Mouse (Mus musculus): ENCODE data around the gene Picalm.

DNA sequence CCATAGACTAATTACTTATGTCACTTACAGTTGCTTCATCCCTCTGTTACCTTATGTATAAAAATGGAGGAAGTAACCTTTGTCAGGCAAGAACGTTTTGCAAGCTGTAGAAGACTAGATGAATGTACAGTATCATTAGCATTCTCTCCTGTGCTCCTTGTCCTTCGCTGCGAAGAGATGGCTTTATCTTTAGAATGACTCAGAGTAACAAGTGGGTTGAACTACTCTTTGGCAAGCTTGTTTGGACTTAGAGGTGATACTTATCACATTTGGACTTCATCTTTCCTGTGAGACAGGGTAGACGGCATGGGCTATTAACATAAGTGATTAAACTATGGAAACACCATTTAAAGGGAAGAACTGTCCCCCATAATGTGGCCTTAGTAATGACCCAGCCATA is 31.8 kb upstream of the Picalm start:
- TF ChIP-seq POLR2A (IDR thresholded peaks at IDR 0.05; ENCODE audit: insufficient read depth, low read length) (no peak), CTCF (IDR thresholded peaks at IDR 0.05; ENCODE audit: low read depth, low read length) (no peak)

All from ES-Bruce4 (cell line).